9 mouse cellular contexts compared by ENCODE assay signal in the genomic region with DNA sequence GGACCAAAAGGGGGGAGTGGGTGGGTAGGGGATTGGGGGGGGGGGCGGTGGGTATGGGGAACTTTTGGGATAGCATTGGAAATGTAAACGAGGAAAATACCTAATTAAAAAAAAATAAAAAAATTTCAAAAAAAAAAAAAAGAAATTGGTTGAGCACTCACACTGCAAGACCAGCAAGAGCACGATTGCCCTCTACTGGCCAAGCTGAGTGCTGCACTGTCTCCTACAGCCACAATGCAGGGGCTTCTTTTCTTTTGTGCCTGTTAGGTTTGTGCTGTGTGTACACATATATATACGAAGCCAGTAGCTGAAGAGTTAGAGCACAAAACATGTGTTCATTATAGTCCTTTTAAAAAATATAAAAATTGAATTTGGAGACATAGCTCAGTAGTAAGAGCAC. TPM values are rescaled to one million over a fixed set of nuclear protein-coding genes. Genes with fewer than 3 reads are reported as not detected.
DNase-seq lines count a peak whose midpoint lies in the region; ATAC-seq and TF ChIP-seq lines count a peak whose summit lies in the region.
"Had no signal": no experiment of that assay in that cellular context is flagged by ENCODE, and none has a peak within 500 bp of the region (broad histone marks: within the 10 kb centered on the region; RNA-seq: fewer than 3 reads in every experiment).

No protein-coding gene starts in this region.

- H3K4me2 ChIP-seq in liver, postnatal 0 days (ENCODE audit: low read depth, low read length), result no peak overlapping the region
- H3K4me2 ChIP-seq: liver, embryonic 13.5 days had no signal

- no peaks in the 10 kb centered on the region for H3K4me1 ChIP-seq in ES-Bruce4 (ENCODE audit: control insufficient read depth, insufficient read depth, low read length)
- H3K4me1 ChIP-seq in embryonic facial prominence, embryonic 10.5 days, result no peaks in the 10 kb centered on the region
- H3K4me1 ChIP-seq in liver, postnatal 0 days (ENCODE audit: insufficient read depth), result no peaks in the 10 kb centered on the region
- H3K4me1 ChIP-seq: liver, embryonic 13.5 days had no signal

- TF ChIP-seq POLR2A in ES-Bruce4 (IDR thresholded peaks at IDR 0.05; ENCODE audit: insufficient read depth, low read length), result no peak

- H3K36me3 ChIP-seq in ES-Bruce4 (ENCODE audit: control insufficient read depth, insufficient read depth, low read length, poor library complexity, severe bottlenecking), result no peaks in the 10 kb centered on the region
- no peaks in the 10 kb centered on the region for H3K36me3 ChIP-seq in embryonic facial prominence, embryonic 10.5 days (replicated peaks)
- no peaks in the 10 kb centered on the region for H3K36me3 ChIP-seq in liver, postnatal 0 days (replicated peaks; ENCODE audit: insufficient read depth, low read length)
- H3K36me3 ChIP-seq: liver, embryonic 13.5 days had no signal

- no peak overlapping the region for H3K27ac ChIP-seq in ES-Bruce4 (ENCODE audit: insufficient read depth, low read length)
- no peak overlapping the region for H3K27ac ChIP-seq in embryonic facial prominence, embryonic 10.5 days (replicated peaks)
- no peak overlapping the region for H3K27ac ChIP-seq in liver, postnatal 0 days (ENCODE audit: low read depth)
- H3K27ac ChIP-seq: liver, embryonic 13.5 days had no signal

- no peaks in the 10 kb centered on the region for H3K27me3 ChIP-seq in ES-Bruce4 (ENCODE audit: control insufficient read depth, insufficient read depth, low read length, poor library complexity, severe bottlenecking)
- H3K27me3 ChIP-seq in embryonic facial prominence, embryonic 10.5 days (replicated peaks; ENCODE audit: low read depth, poor library complexity, severe bottlenecking), result no peaks in the 10 kb centered on the region
- no peaks in the 10 kb centered on the region for H3K27me3 ChIP-seq in liver, postnatal 0 days (ENCODE audit: insufficient read depth, low read length)
- H3K27me3 ChIP-seq: liver, embryonic 13.5 days had no signal

- WGBS in embryonic facial prominence, embryonic 10.5 days, result 29% methylated on average over 4 of the region's 4 CpGs
- 15% methylated on average over 3 of the region's 4 CpGs for WGBS in liver, postnatal 0 days (ENCODE audit: insufficient replicate concordance)

- no peak overlapping the region for H3K9ac ChIP-seq in ES-Bruce4 (ENCODE audit: low read depth, poor library complexity, severe bottlenecking)
- H3K9ac ChIP-seq in liver, postnatal 0 days (replicated peaks), result no peak overlapping the region
- H3K9ac ChIP-seq: liver, embryonic 13.5 days had no signal

- H3K9me3 ChIP-seq in ES-Bruce4 (replicated peaks; ENCODE audit: control insufficient read depth, insufficient read depth, low read length, poor library complexity, severe bottlenecking), result peaks cover 2% of the 10 kb centered on the region; the same call in 1 of the 2 replicates
- peaks cover 4% of the 10 kb centered on the region; the same call in 1 of the 2 replicates for H3K9me3 ChIP-seq in embryonic facial prominence, embryonic 10.5 days
- no peaks in the 10 kb centered on the region for H3K9me3 ChIP-seq in liver, postnatal 0 days (ENCODE audit: low read length)
- H3K9me3 ChIP-seq: liver, embryonic 13.5 days had no signal

- TF ChIP-seq EP300 in ES-Bruce4 (IDR thresholded peaks at IDR 0.05; ENCODE audit: insufficient read depth, low read depth, low read length), result no peak
- no peak for TF ChIP-seq EP300 in liver, postnatal 0 days (IDR thresholded peaks at IDR 0.05; ENCODE audit: low read depth)

- ATAC-seq in liver, postnatal 0 days, result no peak
- ATAC-seq in megakaryocyte-erythroid progenitor cell, adult 5-6 weeks (replicated peaks; ENCODE audit: low FRiP score, low TSS enrichment, poor library complexity, severe bottlenecking), result no peak

- TF ChIP-seq CTCF in ES-Bruce4 (IDR thresholded peaks at IDR 0.05; ENCODE audit: low read depth, low read length), result peak; percentile 65
- peak; percentile 61 for TF ChIP-seq CTCF in liver, postnatal 0 days (IDR thresholded peaks at IDR 0.05; ENCODE audit: low read depth)

- no peak overlapping the region for H3K4me3 ChIP-seq in ES-Bruce4 (ENCODE audit: low read depth, low read length)
- no peak overlapping the region for H3K4me3 ChIP-seq in embryonic facial prominence, embryonic 10.5 days
- H3K4me3 ChIP-seq in liver, postnatal 0 days (ENCODE audit: low read depth, low read length), result no peak overlapping the region
- H3K4me3 ChIP-seq: liver, embryonic 13.5 days had no signal

- peak; percentile 12 to 16 for DNase-seq in cerebellum, adult 18-20 months
- DNase-seq in cerebellum, adult 11-12 months, result no peak
- peak; percentile 24 for DNase-seq in layer of hippocampus, adult 11-12 months (ENCODE audit: low spot score)
- no peak for DNase-seq in layer of hippocampus, postnatal 36 days
- DNase-seq in embryonic facial prominence, embryonic 10.5 days (ENCODE audit: low spot score), result peak; percentile 35
- DNase-seq in liver, postnatal 0 days, result peak; percentile 43
- DNase-seq: liver, embryonic 13.5 days had no signal

RNA-seq across cellular contexts. Expression of gene Mup20, which starts 55.6 kb away (rescaled TPM):
- total RNA-seq in layer of hippocampus, postnatal 36 days (2021), result not detected
- not detected in 2 replicates for polyA plus RNA-seq in ES-Bruce4 (2011; ENCODE audit: insufficient read depth, insufficient read length, low read depth, missing spikeins)
- polyA plus RNA-seq in embryonic facial prominence, embryonic 10.5 days (2016; fragmentation: Nextera tagmentation; extraction: Ambion mirVana), result not detected in 2 replicates
- polyA plus RNA-seq in liver, postnatal 0 days (2015; fragmentation: Nextera tagmentation; extraction: Ambion mirVana), result 0.23 and 0.60 TPM in 2 replicates
- not detected in 2 replicates for total RNA-seq in megakaryocyte-erythroid progenitor cell, adult 5-6 weeks (2014; fragmentation: Nextera tagmentation)
- total RNA-seq in megakaryocyte-erythroid progenitor cell, adult 5-6 weeks (2017), result not detected in 2 replicates
- polyA plus RNA-seq: liver, embryonic 13.5 days had no signal

Comparison
In these comparisons a context has a peak if more than half of its experiments do, and no peak if none do; other contexts are left out.
1. DNase-seq: peak in cerebellum, adult 18-20 months (2 of 2), layer of hippocampus, adult 11-12 months (single experiment), embryonic facial prominence, embryonic 10.5 days (single experiment) and liver, postnatal 0 days (single experiment); none in cerebellum, adult 11-12 months (single experiment) and layer of hippocampus, postnatal 36 days (0 of 2).